Comparison of ENCODE assay signal across 8 mouse cellular contexts in the genomic region with DNA sequence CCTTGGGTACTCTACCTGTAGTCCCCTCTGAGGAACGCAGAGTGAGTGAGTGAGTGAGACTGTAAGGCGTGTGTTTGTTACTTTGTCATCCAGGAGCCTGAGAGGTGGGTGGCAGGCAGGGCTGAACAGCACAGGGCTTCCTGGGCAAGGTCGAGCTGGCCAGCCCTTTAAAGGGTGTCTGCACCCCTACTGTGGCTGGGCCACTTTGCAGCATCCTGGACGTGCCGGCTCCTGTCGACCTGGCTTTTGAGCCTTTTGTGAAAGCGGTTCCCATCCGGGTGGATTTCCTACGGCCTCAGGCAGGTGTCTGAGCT. TPM values are rescaled to one million over a fixed set of nuclear protein-coding genes. Genes with fewer than 3 reads are reported as not detected.
DNase-seq lines count a peak whose midpoint lies in the region; ATAC-seq and TF ChIP-seq lines count a peak whose summit lies in the region.

No protein-coding gene starts in this region.

- H3K27ac ChIP-seq in heart, embryonic 15.5 days, result peak overlapping the region; percentile 78
- H3K27ac ChIP-seq in MEL (ENCODE audit: control insufficient read depth, low read depth, low read length), result no peak overlapping the region
- peak overlapping the region; percentile 44; the same call in 1 of the 2 replicates for H3K27ac ChIP-seq in hindbrain, embryonic 13.5 days

- no peaks in the 10 kb centered on the region for H3K36me3 ChIP-seq in heart, embryonic 15.5 days
- H3K36me3 ChIP-seq in MEL (ENCODE audit: control insufficient read depth in 1 of 2, insufficient read depth in 2 of 2, low read length in 2 of 2), result no peaks in the 10 kb centered on the region
- no peaks in the 10 kb centered on the region for H3K36me3 ChIP-seq in hindbrain, embryonic 13.5 days

- no peaks in the 10 kb centered on the region for H3K9me3 ChIP-seq in heart, embryonic 15.5 days (replicated peaks)
- H3K9me3 ChIP-seq in MEL (replicated peaks; ENCODE audit: insufficient read depth, low read length), result no peaks in the 10 kb centered on the region
- H3K9me3 ChIP-seq in hindbrain, embryonic 13.5 days, result no peaks in the 10 kb centered on the region

- TF ChIP-seq EP300 in MEL (IDR thresholded peaks at IDR 0.05; ENCODE audit: low read depth in 1 of 2, low read length in 2 of 2), result no peak

- TF ChIP-seq RAD21 in MEL (IDR thresholded peaks at IDR 0.05; ENCODE audit: low read depth, low read length), result no peak

- peak overlapping the region; percentile 40 for H3K4me3 ChIP-seq in heart, embryonic 15.5 days
- H3K4me3 ChIP-seq in MEL (ENCODE audit: control insufficient read depth in 1 of 2, insufficient read depth in 1 of 2, low read depth in 2 of 2, low read length in 2 of 2), result peak overlapping the region; percentile 45 to 78
- no peak overlapping the region for H3K4me3 ChIP-seq in hindbrain, embryonic 13.5 days

- peaks cover 33% of the 10 kb centered on the region for H3K4me1 ChIP-seq in heart, embryonic 15.5 days (replicated peaks)
- no peaks in the 10 kb centered on the region; a peak in 1 of 4 replicates for H3K4me1 ChIP-seq in MEL (ENCODE audit: control insufficient read depth in 1 of 2, insufficient read depth in 2 of 2, low read length in 2 of 2)
- H3K4me1 ChIP-seq in hindbrain, embryonic 13.5 days (replicated peaks), result peaks cover 18% of the 10 kb centered on the region

- TF ChIP-seq POLR2A in MEL (IDR thresholded peaks at IDR 0.05; ENCODE audit: control insufficient read depth in 1 of 2, insufficient read depth in 1 of 2, low read depth in 1 of 2, low read length in 2 of 2, poor library complexity in 1 of 2), result no peak

- peak overlapping the region; percentile 58 for H3K4me2 ChIP-seq in heart, embryonic 15.5 days
- peak overlapping the region; percentile 30 for H3K4me2 ChIP-seq in hindbrain, embryonic 13.5 days

- H3K27me3 ChIP-seq in heart, embryonic 15.5 days, result no peaks in the 10 kb centered on the region
- no peaks in the 10 kb centered on the region for H3K27me3 ChIP-seq in MEL (ENCODE audit: control insufficient read depth in 1 of 2, insufficient read depth in 2 of 2, low read length in 2 of 2)
- no peaks in the 10 kb centered on the region for H3K27me3 ChIP-seq in hindbrain, embryonic 13.5 days

- no peak for DNase-seq in heart, postnatal 25 days (ENCODE audit: low spot score)
- DNase-seq in MEL (ENCODE audit: low read depth, low spot score), result no peak
- peak; percentile 9 for DNase-seq in lung, postnatal 10 days
- DNase-seq in frontal cortex, adult 2 months (ENCODE audit: extremely low spot score in 1 of 2, low spot score in 1 of 2), result no peak
- DNase-seq in left cerebral cortex, adult 8-10 months (ENCODE audit: low spot score in 2 of 2), result no peak
- DNase-seq in ovary, adult 18-20 months (ENCODE audit: low spot score), result no peak

- H3K9ac ChIP-seq in heart, embryonic 15.5 days, result peak overlapping the region; percentile 46
- peak overlapping the region; percentile 52 for H3K9ac ChIP-seq in MEL (ENCODE audit: control insufficient read depth, low read depth, low read length, poor library complexity, severe bottlenecking)
- H3K9ac ChIP-seq in hindbrain, embryonic 13.5 days, result 0 out of 2 replicates have a peak overlapping the region, but pooled peaks have one; percentile 19

- ATAC-seq in heart, embryonic 15.5 days (replicated peaks; ENCODE audit: insufficient number of reproducible peaks, insufficient read depth, low FRiP score, low read depth), result no peak; the same call in 1 of the 2 replicates
- ATAC-seq in hindbrain, embryonic 13.5 days (ENCODE audit: low FRiP score), result no peak

- WGBS in heart, embryonic 15.5 days, result 10% methylated on average over 9 of the region's 9 CpGs
- WGBS in hindbrain, embryonic 13.5 days, result 5% methylated on average over 9 of the region's 9 CpGs

- TF ChIP-seq CTCF in MEL (IDR thresholded peaks at IDR 0.05 in 2 of 3, conservative IDR thresholded peaks at IDR 0.05 in 1 of 3; ENCODE audit: control insufficient read depth in 1 of 3, insufficient read depth in 1 of 3, low read depth in 2 of 3, low read length in 3 of 3, poor library complexity in 1 of 3, severe bottlenecking in 1 of 3), result no peak

- intact Hi-C loops in heart, postnatal 25 days (cut with DNase I), result no loop called here

- H3K79me2 ChIP-seq in MEL (ENCODE audit: control insufficient read depth, insufficient read depth, low read length, poor library complexity), result no peaks in the 10 kb centered on the region

TF ChIP-seq in MEL, 35 proteins besides CTCF, POLR2A, EP300 and RAD21:
- no peak for TF ChIP-seq POLR2AphosphoS5 (IDR thresholded peaks at IDR 0.05; ENCODE audit: borderline replicate concordance, low read depth, low read length)
- no peak for TF ChIP-seq USF1 (IDR thresholded peaks at IDR 0.05; ENCODE audit: low read depth, low read length)
- TF ChIP-seq NELFE (IDR thresholded peaks at IDR 0.05; ENCODE audit: low read depth, low read length), result no peak

RNA-seq across cellular contexts. Expression of a gene that starts 37.2 kb away (rescaled TPM):
- 6.6 and 7.8 TPM in 2 replicates for polyA plus RNA-seq in heart, embryonic 15.5 days (2015; fragmentation: Nextera tagmentation; extraction: Ambion mirVana)
- 10 to 100 TPM; 30.5 to 32.7 TPM for total RNA-seq in heart, postnatal 25 days (2021)
- total RNA-seq in MEL (2012; rRNA removed), result 2.3 and 2.8 TPM in 2 replicates
- polyA plus RNA-seq in MEL (2012; ENCODE audit: insufficient read depth in 1 of 2, insufficient read length in 2 of 2, low read depth in 1 of 2, low replicate concordance in 2 of 2, missing spikeins in 1 of 2), result 10 to 100 TPM; 11.9 to 29.4 TPM
- 3.1 and 3.5 TPM in 2 replicates for polyA plus RNA-seq in hindbrain, embryonic 13.5 days (2015; fragmentation: Nextera tagmentation; extraction: Ambion mirVana)
- 33.8 and 43.5 TPM in 2 replicates for polyA plus RNA-seq in frontal cortex, adult 2 months (2012; rRNA removed)
- 10 to 100 TPM; 65.9 to 78.9 (median 72.1) TPM for total RNA-seq in left cerebral cortex, adult 8-10 months (2022)
